Mouse (Mus musculus) spleen, adult 2 months (tissue): ENCODE results near the gene Socs3.

Experiments
- CTCF ChIP-seq: fragments of 200-500 bp; IDR thresholded peaks from 2 replicates; pipeline ENCODE4 v1.5.1; 2011; ENCODE audit warnings: mild to moderate bottlenecking, inconsistent platforms; ENCODE audit not compliant: insufficient read depth, insufficient read length, insufficient replicate concordance; ENCODE audit errors: extremely low read depth
- POLR2A ChIP-seq: fragments of 200-500 bp; IDR thresholded peaks from 2 replicates; pipeline ENCODE4 v1.6.1; 2011; ENCODE audit warnings: low read depth, low read length, inconsistent platforms

DNA sequence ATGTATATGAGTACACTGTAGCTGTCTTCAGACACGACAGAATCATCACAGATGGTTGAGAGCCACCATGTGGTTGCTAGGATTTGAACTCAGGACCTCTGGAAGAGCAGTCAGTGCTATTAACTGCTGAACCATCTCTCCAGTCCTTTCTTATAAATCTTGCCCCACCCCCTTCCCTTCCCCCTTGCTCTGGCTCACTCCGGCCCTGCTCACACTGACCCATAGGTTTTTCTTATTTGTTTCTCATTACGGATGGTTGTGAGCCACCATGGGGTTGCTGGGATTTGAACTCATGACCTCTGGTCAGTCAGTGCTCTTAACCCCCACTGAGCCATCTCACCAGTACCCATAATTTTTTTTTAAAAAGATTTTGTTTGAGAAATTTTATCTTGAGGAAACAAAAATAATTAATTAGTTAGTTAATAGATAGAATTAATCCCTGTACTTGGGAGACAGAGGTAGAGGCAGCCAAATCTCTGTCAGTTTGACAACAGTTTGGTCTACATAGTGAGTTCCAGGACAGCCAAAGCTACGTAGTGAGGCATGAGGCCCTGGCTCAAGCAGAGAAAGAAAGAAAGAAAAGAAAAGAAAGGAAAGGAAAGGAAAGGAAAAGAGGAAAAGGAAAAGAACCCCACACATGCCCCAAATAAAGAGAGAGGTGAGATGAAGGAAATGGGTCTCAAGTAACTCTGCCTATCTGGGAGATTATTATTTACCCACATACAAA is 30.7 kb downstream of the Socs3 start:
- TF ChIP-seq POLR2A (no peak), CTCF (no peak)
